Mouse (Mus musculus): ENCODE data around the gene Pcolce. TPM values are rescaled to one million over a fixed set of nuclear protein-coding genes. Genes with fewer than 3 reads are reported as not detected.
A peak's percentile ranks its signal among the peaks of the same experiment; 100 is the strongest.

Pcolce gene
- polyA plus RNA-seq, 1 experiment from 2014 or later, result 12.9 TPM

DNA sequence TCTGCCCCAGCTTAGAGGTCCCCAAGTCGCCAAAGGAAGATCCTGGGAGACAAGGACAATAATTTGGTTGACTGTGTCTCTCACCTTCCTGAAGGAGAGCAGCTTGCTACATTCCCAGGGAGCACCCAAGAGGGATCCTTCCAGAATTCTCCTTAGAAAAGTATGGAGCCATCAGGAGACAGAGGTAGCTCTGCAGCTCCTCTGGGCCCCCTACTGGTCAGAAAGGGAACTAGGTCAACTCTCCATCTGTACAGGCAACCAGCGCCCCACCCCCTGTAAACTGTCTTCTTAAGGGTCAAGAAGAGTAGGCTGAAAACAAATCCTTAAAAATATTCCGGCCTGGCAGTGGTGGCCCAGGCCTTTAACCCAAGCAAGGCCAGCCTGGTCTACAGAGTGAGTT is 38.9 kb upstream of the Pcolce start:
- ATAC-seq, result peak; percentile 46

DNA sequence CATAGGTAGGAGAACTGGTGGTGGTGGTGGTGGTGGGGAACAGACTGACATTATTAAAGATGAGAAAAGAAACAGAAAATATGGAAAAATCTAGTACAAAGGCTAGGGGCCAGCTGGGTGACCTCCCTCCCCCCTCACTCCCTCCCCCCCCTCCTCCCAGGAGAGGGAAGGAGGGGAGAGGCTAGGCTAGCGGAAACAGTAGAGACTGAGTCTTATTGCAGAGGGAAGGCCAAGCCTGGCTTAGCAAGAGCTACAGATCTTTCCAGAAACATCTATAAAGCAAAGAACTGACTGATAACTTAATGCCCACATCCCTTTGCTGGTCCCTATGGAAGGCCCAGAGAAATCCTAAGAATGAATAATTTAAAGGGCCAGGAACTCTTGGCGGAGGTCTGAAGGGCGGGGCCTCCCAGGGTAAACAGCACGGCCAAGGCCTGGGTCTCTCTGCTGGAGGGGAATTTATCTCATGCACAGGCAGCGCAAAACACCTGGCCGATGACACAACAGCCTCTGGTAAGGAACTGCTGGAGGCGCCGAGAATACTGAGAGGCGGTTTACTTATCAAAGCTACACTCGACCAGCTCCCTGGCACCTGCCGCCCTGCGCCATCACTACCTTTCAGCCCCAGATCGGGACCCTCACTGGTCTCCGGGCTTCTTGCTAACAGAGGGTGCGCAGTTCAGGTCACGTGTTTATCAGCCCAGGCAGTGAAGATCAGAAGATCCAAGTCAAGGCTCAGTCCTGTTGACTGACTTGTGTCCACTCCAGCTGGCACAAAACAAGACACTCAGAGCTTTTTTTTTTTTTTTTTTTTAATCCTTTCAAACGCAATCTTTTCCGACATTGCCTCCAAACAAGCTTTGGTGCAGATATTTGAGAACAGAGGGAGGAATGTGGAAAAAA is 36.3 kb upstream of the Pcolce start:
- peaks cover 9% of the 10 kb centered on the region for H3K27me3 ChIP-seq (ENCODE audit: insufficient read depth, low read length)
- H3K27ac ChIP-seq (ENCODE audit: low read depth), result no peak overlapping the region
- H3K4me2 ChIP-seq (ENCODE audit: low read depth, low read length), result no peak overlapping the region
- DNase-seq (no peak), ATAC-seq (no peak)
- no peak for TF ChIP-seq EP300 (IDR thresholded peaks at IDR 0.05; ENCODE audit: low read depth)
- no peak for TF ChIP-seq CTCF (IDR thresholded peaks at IDR 0.05; ENCODE audit: low read depth)
- no peaks in the 10 kb centered on the region for H3K9me3 ChIP-seq (ENCODE audit: low read length)
- peaks cover 17% of the 10 kb centered on the region for H3K4me1 ChIP-seq (ENCODE audit: insufficient read depth)
- H3K36me3 ChIP-seq (replicated peaks; ENCODE audit: insufficient read depth, low read length), result peaks cover 37% of the 10 kb centered on the region
- no peak overlapping the region for H3K4me3 ChIP-seq (ENCODE audit: low read depth, low read length)
- WGBS (ENCODE audit: insufficient replicate concordance), result 42% methylated on average over 17 of the region's 18 CpGs
- H3K9ac ChIP-seq (replicated peaks), result no peak overlapping the region; the same call in 1 of the 2 replicates

More for the DNA sequence above, 38.9 kb upstream of the Pcolce start:
- Histone ChIP-seq H3K9me3 (ENCODE audit: low read length) (no peaks in the 10 kb centered on the region), H3K4me3 (ENCODE audit: low read depth, low read length) (no peak overlapping the region), H3K27me3 (ENCODE audit: insufficient read depth, low read length) (no peaks in the 10 kb centered on the region), H3K36me3 (replicated peaks; ENCODE audit: insufficient read depth, low read length) (peaks cover 47% of the 10 kb centered on the region), H3K4me1 (ENCODE audit: insufficient read depth) (peaks cover 3% of the 10 kb centered on the region; the same call in 1 of the 2 replicates), H3K27ac (ENCODE audit: low read depth) (no peak overlapping the region), H3K9ac (replicated peaks) (no peak overlapping the region), H3K4me2 (ENCODE audit: low read depth, low read length) (no peak overlapping the region)
- peak; percentile 81 for DNase-seq
- 33% methylated on average over 3 of the region's 3 CpGs for WGBS (ENCODE audit: insufficient replicate concordance)
- TF ChIP-seq EP300 (IDR thresholded peaks at IDR 0.05; ENCODE audit: low read depth), result no peak
- TF ChIP-seq CTCF (IDR thresholded peaks at IDR 0.05; ENCODE audit: low read depth), result peak; percentile 86

DNA sequence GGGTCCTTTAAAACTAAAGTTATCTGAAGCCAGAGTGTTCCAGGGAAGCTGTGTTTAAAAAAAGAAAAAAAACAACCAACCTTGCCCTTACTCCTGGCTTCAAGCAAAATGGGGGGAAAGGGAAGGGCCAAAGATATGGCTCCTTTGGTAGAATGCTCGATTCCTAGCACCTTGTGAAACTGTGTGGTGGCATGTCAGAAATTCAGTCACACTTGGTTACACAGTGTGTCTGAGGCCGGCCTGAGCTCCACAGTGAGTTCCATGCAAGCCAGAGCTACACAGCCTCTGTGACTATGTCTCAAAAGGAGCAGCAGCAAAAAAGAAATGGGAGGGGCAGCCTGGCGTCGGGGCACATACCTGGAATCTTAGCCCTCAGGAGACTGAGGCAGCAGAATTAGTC is 35.7 kb upstream of the Pcolce start:
- Histone ChIP-seq H3K36me3 (replicated peaks; ENCODE audit: insufficient read depth, low read length) (peaks cover 32% of the 10 kb centered on the region), H3K4me1 (ENCODE audit: insufficient read depth) (peaks cover 18% of the 10 kb centered on the region), H3K4me3 (ENCODE audit: low read depth, low read length) (no peak overlapping the region), H3K27ac (ENCODE audit: low read depth) (no peak overlapping the region), H3K27me3 (ENCODE audit: insufficient read depth, low read length) (peaks cover 16% of the 10 kb centered on the region), H3K9ac (replicated peaks) (no peak overlapping the region), H3K9me3 (ENCODE audit: low read length) (no peaks in the 10 kb centered on the region), H3K4me2 (ENCODE audit: low read depth, low read length) (no peak overlapping the region)
- DNase-seq (no peak), ATAC-seq (no peak)
- no peak for TF ChIP-seq EP300 (IDR thresholded peaks at IDR 0.05; ENCODE audit: low read depth)
- TF ChIP-seq CTCF (IDR thresholded peaks at IDR 0.05; ENCODE audit: low read depth), result no peak
- WGBS (ENCODE audit: insufficient replicate concordance), result 58% methylated on average over 4 of the region's 4 CpGs

DNA sequence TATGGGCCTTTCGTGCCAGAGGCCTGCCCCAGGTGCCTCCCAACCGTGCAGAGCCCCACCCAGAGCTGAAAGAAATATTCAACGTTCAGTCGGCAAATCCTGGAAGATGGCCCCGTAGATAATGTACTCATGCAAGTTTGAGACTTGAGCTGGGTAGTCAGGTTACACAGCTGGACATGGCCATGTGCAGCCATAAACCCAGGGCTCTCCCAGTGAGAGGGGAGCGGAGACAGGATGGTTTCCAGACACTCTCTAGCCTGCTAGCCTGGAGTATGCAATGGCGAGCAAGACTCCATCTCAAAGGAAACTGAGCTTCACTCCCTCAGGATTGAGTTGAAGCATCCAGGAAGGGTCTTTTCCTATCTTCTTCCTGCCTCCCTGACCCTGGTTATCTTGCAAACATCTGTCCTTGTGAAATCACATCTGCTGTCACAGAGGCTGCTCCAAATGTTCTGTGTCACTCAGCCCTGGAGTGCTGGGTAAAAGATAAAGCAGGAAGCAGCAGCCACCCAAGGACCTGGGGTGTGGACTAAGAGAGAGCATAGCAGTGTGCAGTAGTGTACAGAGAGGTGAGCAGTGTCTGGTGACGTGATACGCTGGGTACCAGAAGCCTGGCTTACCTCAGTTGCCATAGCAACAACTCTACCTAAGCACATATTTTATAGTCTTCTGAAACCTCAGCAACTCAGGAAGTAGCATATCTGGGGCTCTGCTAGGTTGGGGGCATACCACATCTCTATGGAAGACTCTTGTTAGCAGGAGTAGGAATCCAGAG is 34.4 kb upstream of the Pcolce start:
- Histone ChIP-seq H3K36me3 (replicated peaks; ENCODE audit: insufficient read depth, low read length) (peaks cover 20% of the 10 kb centered on the region), H3K9me3 (ENCODE audit: low read length) (no peaks in the 10 kb centered on the region), H3K4me2 (ENCODE audit: low read depth, low read length) (no peak overlapping the region), H3K27ac (ENCODE audit: low read depth) (no peak overlapping the region), H3K27me3 (ENCODE audit: insufficient read depth, low read length) (peaks cover 20% of the 10 kb centered on the region), H3K9ac (replicated peaks) (no peak overlapping the region), H3K4me1 (ENCODE audit: insufficient read depth) (peaks cover 18% of the 10 kb centered on the region), H3K4me3 (ENCODE audit: low read depth, low read length) (no peak overlapping the region)
- WGBS (ENCODE audit: insufficient replicate concordance), result 53% methylated on average over 9 of the region's 9 CpGs
- ATAC-seq, result no peak; the same call in 1 of the 2 replicates
- TF ChIP-seq CTCF (IDR thresholded peaks at IDR 0.05; ENCODE audit: low read depth) (no peak), EP300 (IDR thresholded peaks at IDR 0.05; ENCODE audit: low read depth) (no peak)
- DNase-seq, result no peak

DNA sequence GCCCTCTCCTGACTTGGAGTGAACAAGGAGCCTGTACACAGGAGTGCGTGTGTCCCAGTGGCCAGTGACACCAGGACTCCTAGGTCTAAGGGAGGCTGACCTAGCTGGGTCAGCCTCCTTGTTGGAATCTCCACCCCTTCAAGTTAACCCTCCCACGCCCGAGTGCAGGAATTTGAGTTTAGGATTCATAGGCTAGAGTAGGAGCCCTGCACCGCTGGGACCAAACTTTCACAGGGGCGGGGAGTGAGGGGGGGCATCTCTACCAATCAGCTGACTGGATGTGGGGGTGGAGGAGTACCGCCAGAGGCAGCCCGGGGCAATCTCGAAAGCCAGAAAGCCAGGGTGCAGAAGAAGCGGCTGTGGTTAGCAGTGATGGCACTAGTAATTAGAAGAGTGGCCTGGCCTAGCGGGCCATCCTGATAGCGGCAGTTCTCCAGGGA is 32.1 kb upstream of the Pcolce start, which contains the start of gene Irs3:
Irs3 (minus strand) TSS at position 63 of the 440 bp plus-strand sequence.
- Histone ChIP-seq H3K27me3 (ENCODE audit: insufficient read depth, low read length) (peaks cover 20% of the 10 kb centered on the region), H3K36me3 (replicated peaks; ENCODE audit: insufficient read depth, low read length) (peaks cover 12% of the 10 kb centered on the region), H3K9me3 (ENCODE audit: low read length) (no peaks in the 10 kb centered on the region), H3K4me2 (ENCODE audit: low read depth, low read length) (peak within 1 kb of the TSS; percentile 72), H3K4me1 (ENCODE audit: insufficient read depth) (peaks cover 18% of the 10 kb centered on the region), H3K4me3 (ENCODE audit: low read depth, low read length) (peak within 1 kb of the TSS; percentile 34), H3K27ac (ENCODE audit: low read depth) (no peak within 1 kb of the TSS), H3K9ac (replicated peaks) (peak within 1 kb of the TSS; percentile 38)
- DNase-seq (peak; percentile 54), ATAC-seq (peak; percentile 64)
- TF ChIP-seq CTCF (IDR thresholded peaks at IDR 0.05; ENCODE audit: low read depth), result no peak
- TF ChIP-seq EP300 (IDR thresholded peaks at IDR 0.05; ENCODE audit: low read depth), result no peak
- WGBS (ENCODE audit: insufficient replicate concordance), result 19% methylated on average over 11 of the region's 11 CpGs
